Mouse (Mus musculus): ENCODE measurements around the gene Wars.

DNA sequence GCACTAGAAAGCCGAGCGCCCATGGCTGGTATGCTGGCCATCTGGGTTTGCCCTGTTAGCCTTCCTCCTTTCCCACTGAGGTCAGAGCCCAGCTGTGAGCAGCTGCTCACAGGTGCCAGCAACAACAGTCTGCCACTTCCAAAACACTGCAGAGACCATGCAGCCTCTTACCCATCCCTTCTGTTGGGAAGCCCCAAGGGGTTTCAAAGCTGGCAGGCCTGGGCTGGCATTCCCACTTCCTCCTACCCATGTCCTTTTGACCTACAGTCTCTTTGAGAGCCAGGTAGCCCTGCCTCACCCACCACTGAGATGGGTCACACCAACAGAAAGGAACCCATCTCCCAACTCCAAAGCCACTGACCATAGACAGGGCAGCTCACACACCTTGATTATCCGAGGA is 60.6 kb downstream of the Wars start:
- TF ChIP-seq CTCF (IDR thresholded peaks at IDR 0.05; ENCODE audit: borderline replicate concordance, insufficient read depth, low read length) (no peak), POLR2A (IDR thresholded peaks at IDR 0.05; ENCODE audit: low read depth, low read length) (no peak)
